Mouse (Mus musculus): ENCODE measurements around the gene Rnf150. TPM values are rescaled to one million over a fixed set of nuclear protein-coding genes. Genes with fewer than 3 reads are reported as not detected.

Rnf150 gene
- polyA plus RNA-seq, 1 experiment from 2014 or later = 0.75 TPM

DNA sequence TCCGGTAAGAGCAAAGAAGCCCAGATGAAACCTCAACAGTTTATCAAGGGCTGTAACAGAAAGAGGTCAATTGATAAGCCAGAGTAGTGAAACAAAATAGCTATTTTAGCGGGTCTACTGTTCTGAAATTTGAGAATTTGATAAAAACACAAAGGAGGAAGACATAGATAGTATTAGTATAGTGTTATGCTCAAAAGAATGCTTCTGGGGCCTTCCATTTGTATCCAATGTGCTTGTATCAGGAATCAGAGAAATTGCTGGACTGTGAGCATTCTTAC lies 3.9 kb upstream of the Rnf150 start:
- H3K9me3 ChIP-seq (replicated peaks) = 0 out of 2 replicates have a peak, but pooled peaks cover 3% of the 10 kb centered on the region
- H3K9ac ChIP-seq = no peak overlapping the region
- H3K27ac ChIP-seq (ENCODE audit: poor library complexity, severe bottlenecking) = no peak overlapping the region
- H3K4me1 ChIP-seq (replicated peaks) = peaks cover 5% of the 10 kb centered on the region; the same call in 1 of the 2 replicates
- H3K4me3 ChIP-seq = no peak overlapping the region
- ATAC-seq (ENCODE audit: insufficient number of reproducible peaks, low FRiP score) = no peak
- no peak overlapping the region for H3K4me2 ChIP-seq
- 0 out of 2 replicates have a peak, but pooled peaks cover 4% of the 10 kb centered on the region for H3K27me3 ChIP-seq (replicated peaks)
- WGBS = 39% methylated on average over 2 of the region's 2 CpGs
- no peaks in the 10 kb centered on the region for H3K36me3 ChIP-seq

DNA sequence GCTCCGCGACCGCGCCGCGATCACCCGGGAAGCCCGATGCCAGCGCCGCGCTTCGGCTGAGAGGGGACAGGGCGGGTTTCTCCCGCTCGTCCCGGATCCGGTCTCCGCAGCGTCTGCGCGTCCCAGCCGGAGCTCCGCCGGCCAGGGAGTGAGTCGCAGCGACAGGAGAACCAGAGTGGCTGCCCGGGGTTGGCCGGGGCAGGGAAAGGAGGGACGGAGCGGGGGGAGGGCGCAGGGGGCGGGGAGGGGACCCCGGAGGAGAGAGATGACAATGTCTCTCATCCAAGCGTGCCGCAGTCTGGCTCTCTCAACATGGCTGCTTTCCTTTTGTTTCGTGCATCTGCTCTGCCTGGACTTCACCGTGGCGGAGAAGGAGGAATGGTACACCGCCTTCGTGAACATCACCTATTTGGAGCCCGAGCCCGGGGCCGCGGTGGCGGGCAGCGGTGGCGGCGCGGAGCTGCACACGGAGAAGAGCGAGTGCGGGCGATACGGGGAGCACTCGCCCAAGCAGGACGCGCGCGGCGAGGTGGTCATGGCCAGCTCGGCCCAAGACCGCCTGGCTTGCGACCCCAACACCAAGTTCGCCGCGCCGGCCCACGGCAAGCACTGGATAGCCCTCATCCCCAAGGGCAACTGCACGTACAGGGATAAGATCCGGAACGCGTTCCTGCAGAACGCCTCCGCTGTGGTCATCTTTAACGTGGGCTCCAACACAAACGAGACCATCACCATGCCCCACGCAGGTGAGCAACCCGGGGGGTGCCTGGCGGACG lies 777 bp downstream of the Rnf150 start:
- under 1% methylated on average over 79 of the region's 80 CpGs for WGBS
- Histone ChIP-seq H3K36me3 (no peaks in the 10 kb centered on the region), H3K4me3 (peak overlapping the region; percentile 70), H3K27ac (ENCODE audit: poor library complexity, severe bottlenecking) (peak overlapping the region; percentile 52; the same call in 1 of the 2 replicates), H3K4me1 (replicated peaks) (no peaks in the 10 kb centered on the region; the same call in 1 of the 2 replicates), H3K27me3 (replicated peaks) (0 out of 2 replicates have a peak, but pooled peaks cover 4% of the 10 kb centered on the region), H3K4me2 (peak overlapping the region; percentile 95), H3K9ac (peak overlapping the region; percentile 79), H3K9me3 (replicated peaks) (no peaks in the 10 kb centered on the region)
- ATAC-seq (ENCODE audit: insufficient number of reproducible peaks, low FRiP score) = peak; percentile 76

DNA sequence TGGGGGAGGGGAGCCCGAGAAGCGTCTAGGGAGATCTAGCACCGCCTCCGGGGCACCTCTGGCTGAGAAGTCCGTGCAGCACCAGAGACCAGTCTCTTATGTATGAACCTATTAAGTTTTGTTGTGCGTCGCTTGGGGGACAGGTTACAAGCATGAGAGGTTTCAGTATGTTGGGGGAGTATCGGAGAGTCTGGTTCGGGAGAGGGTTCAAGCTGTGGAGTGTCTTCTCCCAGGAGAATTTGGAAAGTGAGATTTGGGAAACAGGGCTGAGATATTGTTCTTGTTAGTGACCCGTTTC lies 1.3 kb downstream of the Rnf150 start:
- Histone ChIP-seq H3K4me1 (replicated peaks) (no peaks in the 10 kb centered on the region), H3K9ac (peak overlapping the region; percentile 79), H3K27ac (ENCODE audit: poor library complexity, severe bottlenecking) (no peak overlapping the region), H3K4me3 (peak overlapping the region; percentile 70), H3K36me3 (no peaks in the 10 kb centered on the region), H3K9me3 (replicated peaks) (no peaks in the 10 kb centered on the region), H3K27me3 (replicated peaks) (0 out of 2 replicates have a peak, but pooled peaks cover 4% of the 10 kb centered on the region), H3K4me2 (peak overlapping the region; percentile 95)
- 0 out of 2 replicates have a peak, but pooled peaks have one; percentile 17 for ATAC-seq (ENCODE audit: insufficient number of reproducible peaks, low FRiP score)
- whole genome bisulfite sequencing = 3% methylated on average over 10 of the region's 10 CpGs

DNA sequence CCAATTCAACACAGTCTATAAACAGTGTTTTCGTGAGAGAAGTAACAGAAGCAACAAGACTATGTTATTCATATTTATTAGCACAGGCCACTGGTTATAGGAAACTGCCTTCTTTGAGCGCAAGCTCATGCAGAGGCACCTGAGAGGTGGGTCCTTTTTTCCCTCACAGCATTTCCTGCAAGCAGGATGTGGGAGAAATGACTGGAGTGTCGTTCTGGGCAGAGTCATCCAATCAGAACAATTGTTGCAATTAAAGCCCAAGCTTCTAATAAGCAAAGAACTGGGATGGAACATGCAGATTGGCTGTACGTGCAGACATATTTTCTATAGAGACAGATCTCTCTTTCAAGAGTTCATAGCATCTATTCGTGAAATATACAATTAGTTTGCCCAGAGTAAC lies 2.1 kb downstream of the Rnf150 start:
- no peaks in the 10 kb centered on the region for H3K4me1 ChIP-seq (replicated peaks)
- H3K4me3 ChIP-seq = peak overlapping the region; percentile 70; the same call in 1 of the 2 replicates
- H3K4me2 ChIP-seq = peak overlapping the region; percentile 95
- no peak for ATAC-seq (ENCODE audit: insufficient number of reproducible peaks, low FRiP score)
- 0 out of 2 replicates have a peak, but pooled peaks cover 4% of the 10 kb centered on the region for H3K27me3 ChIP-seq (replicated peaks)
- no peak overlapping the region for H3K27ac ChIP-seq (ENCODE audit: poor library complexity, severe bottlenecking)
- no peak overlapping the region for H3K9ac ChIP-seq
- no peaks in the 10 kb centered on the region for H3K9me3 ChIP-seq (replicated peaks)
- 63% methylated on average over 5 of the region's 5 CpGs for WGBS
- no peaks in the 10 kb centered on the region for H3K36me3 ChIP-seq

DNA sequence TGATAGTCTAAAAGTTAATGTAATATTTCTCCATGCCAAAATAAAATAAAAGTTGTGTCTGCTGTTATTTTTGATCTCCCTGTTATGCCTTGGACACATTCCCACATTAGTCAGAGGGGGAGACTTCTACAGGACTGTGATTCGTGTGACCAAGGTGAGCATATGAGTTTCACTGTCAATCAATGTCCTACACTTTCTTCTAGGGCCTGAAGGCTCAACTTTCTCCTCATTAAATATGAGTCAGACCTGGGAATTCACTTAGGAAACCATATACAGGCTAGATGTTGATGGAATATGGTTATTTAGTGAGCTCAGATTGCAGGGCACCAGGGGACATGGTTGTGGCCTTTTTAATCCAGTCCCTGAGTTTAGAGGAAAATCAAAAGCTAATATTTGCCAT lies 3.1 kb downstream of the Rnf150 start:
- ATAC-seq (ENCODE audit: insufficient number of reproducible peaks, low FRiP score) = no peak
- WGBS = 62% methylated on average over 1 of the region's 1 CpGs

DNA sequence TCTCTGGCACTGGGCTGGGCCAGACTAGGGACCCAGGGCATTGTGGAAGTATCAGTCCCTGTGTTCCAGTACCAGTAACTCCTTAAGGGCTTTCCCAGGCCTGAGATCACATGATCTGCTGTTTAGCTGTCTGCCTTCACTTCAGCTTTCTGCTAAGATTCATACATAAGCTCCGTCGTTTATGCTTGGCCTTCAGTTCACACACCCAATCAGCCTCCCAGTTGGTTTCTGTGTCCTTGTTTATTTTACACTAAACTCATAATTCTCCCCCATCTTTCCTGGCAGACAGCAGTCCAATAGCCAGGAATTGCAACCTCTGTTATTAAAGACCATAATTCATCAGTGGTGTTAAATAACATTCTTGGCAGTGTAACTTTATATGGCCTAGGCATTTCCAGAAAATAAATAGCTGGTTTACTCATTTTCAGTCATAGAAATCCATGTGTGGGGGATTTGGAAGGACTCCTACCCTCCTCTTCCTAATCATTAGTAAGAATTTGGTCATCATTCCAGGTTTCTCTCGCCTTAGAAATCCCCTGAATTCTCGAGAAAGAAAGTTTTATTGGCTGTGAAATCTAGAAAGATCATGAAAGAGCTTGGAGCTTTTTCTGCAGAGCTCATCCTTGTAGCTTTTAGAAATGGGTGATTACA lies 7.8 kb downstream of the Rnf150 start:
- no peak for ATAC-seq (ENCODE audit: insufficient number of reproducible peaks, low FRiP score)
- H3K4me1 ChIP-seq (replicated peaks) = 0 out of 2 replicates have a peak, but pooled peaks cover 3% of the 10 kb centered on the region
- WGBS = 63% methylated on average over 4 of the region's 4 CpGs
- no peaks in the 10 kb centered on the region for H3K9me3 ChIP-seq (replicated peaks)
- H3K27me3 ChIP-seq (replicated peaks) = no peaks in the 10 kb centered on the region
- H3K4me3 ChIP-seq = no peak overlapping the region
- H3K36me3 ChIP-seq = no peaks in the 10 kb centered on the region
- H3K4me2 ChIP-seq = no peak overlapping the region
- H3K9ac ChIP-seq = no peak overlapping the region
- no peak overlapping the region for H3K27ac ChIP-seq (ENCODE audit: poor library complexity, severe bottlenecking)

More for the DNA sequence above, 3.1 kb downstream of the Rnf150 start:
- H3K9ac ChIP-seq = no peak overlapping the region
- no peak overlapping the region for H3K27ac ChIP-seq (ENCODE audit: poor library complexity, severe bottlenecking)
- H3K36me3 ChIP-seq = no peaks in the 10 kb centered on the region
- H3K4me1 ChIP-seq (replicated peaks) = no peaks in the 10 kb centered on the region
- 0 out of 2 replicates have a peak, but pooled peaks cover 4% of the 10 kb centered on the region for H3K27me3 ChIP-seq (replicated peaks)
- H3K4me2 ChIP-seq = no peak overlapping the region
- H3K4me3 ChIP-seq = no peak overlapping the region
- no peaks in the 10 kb centered on the region for H3K9me3 ChIP-seq (replicated peaks)

DNA sequence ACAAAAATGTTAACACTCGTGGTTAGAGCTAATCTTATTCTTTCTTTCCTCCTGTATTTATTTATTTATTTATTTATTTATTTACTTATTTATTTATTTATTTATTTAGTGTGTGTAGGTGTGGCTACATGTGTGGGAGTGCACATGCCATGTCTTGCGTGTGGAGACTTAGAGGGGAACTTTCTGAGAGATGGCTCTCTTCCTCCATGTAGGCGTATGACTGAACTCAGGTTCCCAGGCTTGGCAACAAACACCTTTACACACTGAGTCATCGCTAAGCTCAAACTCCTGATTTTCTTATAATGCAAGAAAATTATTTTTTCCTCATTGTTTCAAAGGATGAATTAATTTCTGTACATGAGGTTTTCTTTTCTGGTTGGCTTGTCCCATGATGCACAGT lies 8.8 kb downstream of the Rnf150 start:
- Histone ChIP-seq H3K9ac (no peak overlapping the region), H3K4me2 (no peak overlapping the region), H3K27ac (ENCODE audit: poor library complexity, severe bottlenecking) (no peak overlapping the region), H3K4me3 (no peak overlapping the region), H3K4me1 (replicated peaks) (0 out of 2 replicates have a peak, but pooled peaks cover 7% of the 10 kb centered on the region), H3K27me3 (replicated peaks) (no peaks in the 10 kb centered on the region), H3K9me3 (replicated peaks) (no peaks in the 10 kb centered on the region), H3K36me3 (no peaks in the 10 kb centered on the region)
- ATAC-seq (ENCODE audit: insufficient number of reproducible peaks, low FRiP score) = no peak
- WGBS = 69% methylated on average over 4 of the region's 4 CpGs

DNA sequence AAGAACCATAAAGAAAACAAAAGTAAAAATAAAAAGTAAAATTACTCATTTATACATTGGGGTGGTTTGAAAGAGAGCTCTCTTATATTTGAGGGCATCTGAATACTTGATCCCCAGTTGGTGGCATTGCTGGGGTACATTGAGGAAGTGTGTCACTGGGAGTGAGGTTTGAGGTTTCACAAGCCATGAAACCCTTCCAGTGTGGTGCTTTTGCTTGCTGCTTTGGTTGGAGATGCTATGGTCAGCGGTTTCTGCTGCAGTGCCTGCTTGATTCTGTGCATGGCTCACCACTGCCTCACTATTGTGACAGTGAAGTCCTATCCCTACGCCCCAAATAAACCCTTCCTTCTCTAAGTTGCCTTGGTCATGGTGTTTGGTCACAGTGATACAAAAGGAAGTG lies 10.9 kb downstream of the Rnf150 start:
- no peak overlapping the region for H3K4me3 ChIP-seq
- 0 out of 2 replicates have a peak, but pooled peaks cover 9% of the 10 kb centered on the region for H3K4me1 ChIP-seq (replicated peaks)
- H3K9ac ChIP-seq = no peak overlapping the region
- 75% methylated on average over 2 of the region's 2 CpGs for WGBS
- H3K27me3 ChIP-seq (replicated peaks) = no peaks in the 10 kb centered on the region
- no peak for ATAC-seq (ENCODE audit: insufficient number of reproducible peaks, low FRiP score)
- no peaks in the 10 kb centered on the region for H3K36me3 ChIP-seq
- H3K9me3 ChIP-seq (replicated peaks) = no peaks in the 10 kb centered on the region
- no peak overlapping the region for H3K4me2 ChIP-seq
- no peak overlapping the region for H3K27ac ChIP-seq (ENCODE audit: poor library complexity, severe bottlenecking)

DNA sequence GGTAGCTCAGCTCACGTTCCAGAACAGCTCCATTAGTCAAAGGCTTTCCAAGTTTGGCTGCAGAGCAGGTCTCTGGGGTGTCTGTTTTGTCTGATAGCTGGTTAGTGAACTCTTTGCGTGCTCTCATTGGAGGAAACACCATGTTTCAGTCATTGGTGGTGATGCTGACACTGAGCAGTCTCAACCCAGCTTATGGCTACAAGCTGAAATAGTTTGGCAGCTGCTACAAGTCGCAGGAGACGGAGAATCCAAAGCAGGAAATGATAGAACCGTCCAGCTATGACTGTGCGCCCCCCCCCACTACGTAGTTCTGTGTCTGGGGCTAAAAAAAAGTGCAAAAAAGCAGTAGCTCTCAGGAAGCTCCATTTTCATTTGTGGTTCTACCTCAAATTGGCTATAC lies 12.0 kb downstream of the Rnf150 start:
- WGBS = 33% methylated on average over 7 of the region's 7 CpGs
- Histone ChIP-seq H3K27ac (ENCODE audit: poor library complexity, severe bottlenecking) (peak overlapping the region; percentile 28; the same call in 1 of the 2 replicates), H3K4me2 (no peak overlapping the region; the same call in 1 of the 2 replicates)

DNA sequence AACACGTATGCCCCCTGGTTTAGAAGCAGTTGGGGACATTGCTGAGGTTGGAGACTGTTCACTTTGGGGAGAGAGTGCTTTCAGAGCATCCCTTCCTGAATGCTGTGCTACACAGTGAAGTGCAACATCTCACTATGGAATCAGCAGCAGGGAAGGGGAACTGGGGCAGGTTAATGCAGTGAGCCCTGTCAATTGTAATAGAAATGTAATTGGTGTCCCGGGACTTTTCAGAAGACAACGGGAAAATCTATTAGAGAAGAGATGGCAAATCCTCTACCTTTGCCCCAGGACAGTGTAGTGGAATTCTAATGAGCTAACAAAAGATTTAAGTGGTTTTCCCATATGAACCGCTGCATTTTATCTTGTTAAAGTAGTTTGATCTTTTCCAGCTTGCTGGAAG lies 21.3 kb downstream of the Rnf150 start:
- no peak for ATAC-seq (ENCODE audit: insufficient number of reproducible peaks, low FRiP score)
- H3K27me3 ChIP-seq (replicated peaks) = no peaks in the 10 kb centered on the region
- H3K9ac ChIP-seq = no peak overlapping the region
- H3K4me1 ChIP-seq (replicated peaks) = peaks cover 6% of the 10 kb centered on the region; the same call in 1 of the 2 replicates
- H3K27ac ChIP-seq (ENCODE audit: poor library complexity, severe bottlenecking) = no peak overlapping the region
- no peak overlapping the region for H3K4me2 ChIP-seq
- no peaks in the 10 kb centered on the region for H3K9me3 ChIP-seq (replicated peaks)
- H3K36me3 ChIP-seq = no peaks in the 10 kb centered on the region
- WGBS = 54% methylated on average over 4 of the region's 4 CpGs
- H3K4me3 ChIP-seq = no peak overlapping the region

More for the DNA sequence above, 12.0 kb downstream of the Rnf150 start:
- Histone ChIP-seq H3K9ac (no peak overlapping the region), H3K4me3 (no peak overlapping the region), H3K9me3 (replicated peaks) (no peaks in the 10 kb centered on the region), H3K4me1 (replicated peaks) (0 out of 2 replicates have a peak, but pooled peaks cover 9% of the 10 kb centered on the region), H3K27me3 (replicated peaks) (no peaks in the 10 kb centered on the region), H3K36me3 (no peaks in the 10 kb centered on the region)
- peak; percentile 59; the same call in 1 of the 2 replicates for ATAC-seq (ENCODE audit: insufficient number of reproducible peaks, low FRiP score)

DNA sequence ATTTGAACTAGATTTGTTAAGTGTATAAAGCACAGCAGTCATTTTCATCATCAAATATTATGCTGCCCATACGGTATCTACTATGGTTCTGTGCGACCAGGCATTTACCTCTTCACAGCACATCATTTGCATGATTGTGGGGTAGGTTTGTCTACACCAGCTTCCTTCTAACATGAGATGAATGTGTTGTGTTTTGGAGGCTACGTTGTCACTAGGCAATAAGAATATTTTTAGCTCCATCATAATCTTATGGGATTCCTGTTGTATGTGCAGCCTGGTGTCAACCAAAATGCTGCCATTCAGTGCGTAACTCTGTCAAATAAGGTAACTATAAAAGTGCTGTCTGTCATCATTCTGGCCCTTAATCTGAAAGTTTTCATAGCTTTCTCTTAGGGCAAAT lies 24.1 kb downstream of the Rnf150 start:
- Histone ChIP-seq H3K27ac (ENCODE audit: poor library complexity, severe bottlenecking) (no peak overlapping the region), H3K27me3 (replicated peaks) (no peaks in the 10 kb centered on the region), H3K4me3 (no peak overlapping the region), H3K9ac (no peak overlapping the region), H3K4me2 (no peak overlapping the region), H3K9me3 (replicated peaks) (no peaks in the 10 kb centered on the region), H3K36me3 (no peaks in the 10 kb centered on the region), H3K4me1 (replicated peaks) (peaks cover 6% of the 10 kb centered on the region; the same call in 1 of the 2 replicates)
- ATAC-seq (ENCODE audit: insufficient number of reproducible peaks, low FRiP score) = no peak
- WGBS = 73% methylated on average over 4 of the region's 4 CpGs

All from heart, embryonic 12.5 days (tissue).